Mouse (Mus musculus) telencephalon, adult 2 months (tissue): ENCODE results near the gene Btbd8.

ENCODE experiments used
- DNase-seq: peaks from one replicate; pipeline ENCODE4 v3.0.0-alpha.2; 2011; ENCODE audit warnings: low read depth, low spot score

The Btbd8 gene

DNA sequence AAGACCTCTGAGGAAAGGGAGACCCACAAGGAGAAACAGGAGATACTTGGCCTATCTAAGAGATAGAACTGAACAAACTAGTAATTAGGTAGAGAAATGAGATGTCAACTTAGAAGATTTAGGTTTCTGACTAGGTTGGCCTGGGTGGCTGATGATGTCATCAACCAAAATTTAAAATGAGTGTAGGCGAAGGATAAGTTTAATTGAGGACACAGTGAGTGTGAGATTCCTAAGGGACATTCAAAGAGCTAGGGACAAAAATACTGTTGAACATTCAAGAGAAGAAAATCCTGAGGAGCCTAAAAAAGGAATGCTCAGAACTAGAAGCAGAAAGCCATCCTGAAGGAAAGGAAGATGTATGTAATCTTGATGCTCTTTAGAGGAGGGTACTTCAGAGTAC is 78.3 kb downstream of the Btbd8 start:
- peak; percentile 61 for DNase-seq

DNA sequence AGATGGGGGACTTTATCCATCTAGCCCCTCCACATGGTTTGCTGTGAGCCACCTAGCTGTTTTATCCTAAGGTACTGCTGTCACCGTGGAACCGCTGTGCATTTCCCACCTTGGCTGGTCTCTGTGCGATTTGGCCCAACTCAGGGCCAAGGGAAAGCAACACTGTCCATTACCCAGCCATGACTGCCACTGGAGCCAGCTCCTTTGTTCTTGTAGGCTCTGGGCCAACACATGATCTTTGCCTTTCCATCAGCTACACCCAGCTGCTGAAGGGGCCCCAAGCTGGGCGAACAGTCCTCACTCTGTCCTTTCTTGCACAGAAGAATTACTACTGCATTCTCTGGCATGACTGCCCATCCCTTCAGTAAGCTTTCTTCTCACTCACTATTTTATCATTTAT is 80.8 kb downstream of the Btbd8 start:
- no peak for DNase-seq

DNA sequence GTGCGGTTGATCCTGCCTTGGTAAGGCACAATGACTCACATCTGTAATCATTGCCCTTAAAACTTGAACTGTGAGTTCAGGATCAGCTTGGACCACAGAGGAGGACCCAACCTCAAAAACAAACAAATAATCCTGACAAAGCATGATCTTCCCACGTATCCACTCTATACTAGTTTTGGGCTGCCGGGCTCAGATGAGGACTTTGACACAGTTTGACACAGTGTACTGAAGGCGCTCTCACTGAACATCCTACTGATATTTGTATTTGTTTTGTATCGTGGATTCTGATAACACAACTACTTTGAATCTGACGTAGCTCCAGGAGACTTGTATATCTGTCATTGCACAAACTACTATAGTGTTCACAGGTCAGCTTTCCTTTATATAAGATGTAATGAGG is 83.6 kb downstream of the Btbd8 start:
- DNase-seq = no peak

DNA sequence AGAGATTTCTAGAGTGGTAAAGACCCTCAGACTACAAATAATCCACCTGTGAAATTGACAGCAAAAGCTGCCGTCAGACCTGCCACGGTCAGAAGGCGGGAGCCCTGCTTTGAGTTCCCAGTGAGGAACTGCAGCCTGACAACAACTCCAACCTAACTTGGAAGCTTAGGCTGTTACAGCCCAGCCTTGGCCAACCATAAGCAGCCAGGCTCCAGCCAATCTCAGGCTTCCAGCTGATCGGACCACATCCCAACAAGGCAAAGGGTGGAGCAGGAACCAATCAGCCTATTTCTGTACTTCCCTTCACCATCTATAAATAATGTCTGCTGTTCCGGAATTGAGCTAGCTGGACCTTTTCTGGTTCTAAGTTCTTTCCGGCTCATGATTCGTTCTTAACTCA is 84.1 kb downstream of the Btbd8 start:
- peak; percentile 91 for DNase-seq

DNA sequence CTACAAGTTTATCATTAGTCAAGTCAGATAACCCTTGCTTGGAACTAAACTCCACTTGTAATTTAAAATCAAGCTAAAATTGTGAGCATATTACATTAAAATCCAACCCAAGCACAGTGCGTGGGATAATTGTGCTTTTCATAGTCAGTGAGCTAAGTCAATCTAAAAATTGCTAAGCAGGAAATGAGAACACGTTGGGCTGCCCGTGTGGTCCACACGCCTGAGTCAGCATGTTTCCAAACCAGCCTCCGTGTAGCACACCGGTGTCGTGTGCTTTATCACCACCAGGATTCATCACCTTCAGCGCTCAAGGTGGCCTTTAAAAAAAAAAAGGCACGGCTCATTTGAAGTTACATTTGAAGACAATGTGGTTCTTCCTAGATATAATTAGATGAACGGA is 86.5 kb downstream of the Btbd8 start:
- peak; percentile 88 for DNase-seq

DNA sequence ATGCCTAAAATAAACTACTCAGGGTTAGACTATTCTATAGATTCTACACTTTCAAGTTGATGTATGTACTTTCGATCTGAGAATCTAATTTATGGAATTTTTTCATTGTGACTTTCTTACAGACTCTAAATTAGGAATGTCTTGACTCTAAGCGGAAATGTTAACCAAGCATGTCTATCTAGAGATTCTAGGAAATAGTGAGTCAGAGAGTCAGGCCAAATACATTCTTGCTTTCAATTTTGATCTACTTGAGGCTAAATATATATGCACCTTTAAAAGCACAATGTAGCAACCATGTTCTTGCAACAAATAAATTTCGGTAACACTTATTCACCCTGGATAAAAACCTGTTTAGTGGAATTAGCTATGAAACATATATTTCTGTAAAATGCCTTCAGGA is 91.1 kb downstream of the Btbd8 start:
- DNase-seq = no peak

DNA sequence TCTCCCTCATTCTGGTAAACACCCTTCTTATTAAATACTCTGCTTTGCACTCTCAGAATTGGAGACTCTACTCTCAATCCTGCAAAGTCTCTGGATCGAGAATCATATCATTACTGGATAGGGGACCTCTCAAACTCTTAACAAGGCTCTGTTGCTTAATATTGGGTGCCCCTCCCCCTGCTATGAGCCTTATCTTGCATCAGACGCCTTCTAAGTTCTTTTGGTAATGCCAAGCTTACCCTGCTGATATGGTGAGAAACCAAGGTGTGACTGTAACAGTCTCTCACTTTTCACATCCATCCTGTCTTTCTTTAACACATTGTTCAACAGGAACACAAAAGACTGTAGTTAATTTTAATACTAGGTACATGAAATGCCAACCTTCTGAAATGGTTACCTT is 95.8 kb downstream of the Btbd8 start:
- no peak for DNase-seq

DNA sequence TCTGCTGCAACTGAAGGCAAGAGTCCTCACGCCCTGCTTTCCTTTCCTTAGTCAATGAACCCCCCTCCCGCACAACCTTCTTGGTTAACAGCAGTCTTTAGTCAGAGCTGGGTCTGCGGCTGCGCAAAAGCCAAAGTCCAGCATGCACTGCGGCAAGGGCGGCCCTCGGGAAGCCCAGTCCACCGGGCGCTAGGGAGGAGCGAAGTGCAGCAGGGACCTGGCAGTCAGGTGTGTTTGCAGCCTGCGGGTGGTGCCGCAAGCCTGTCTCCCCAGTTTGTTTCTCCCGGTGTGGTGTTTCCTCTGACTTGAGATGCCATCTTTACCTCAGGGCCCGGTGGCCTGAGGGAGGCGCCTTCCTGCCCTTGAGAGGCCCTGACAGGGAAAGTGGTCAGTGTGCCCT is 96.8 kb downstream of the Btbd8 start, which contains the start of gene 1700028K03Rik:
1700028K03Rik (plus strand) TSS at position 129 of the 400 bp plus-strand sequence.
- DNase-seq = no peak

DNA sequence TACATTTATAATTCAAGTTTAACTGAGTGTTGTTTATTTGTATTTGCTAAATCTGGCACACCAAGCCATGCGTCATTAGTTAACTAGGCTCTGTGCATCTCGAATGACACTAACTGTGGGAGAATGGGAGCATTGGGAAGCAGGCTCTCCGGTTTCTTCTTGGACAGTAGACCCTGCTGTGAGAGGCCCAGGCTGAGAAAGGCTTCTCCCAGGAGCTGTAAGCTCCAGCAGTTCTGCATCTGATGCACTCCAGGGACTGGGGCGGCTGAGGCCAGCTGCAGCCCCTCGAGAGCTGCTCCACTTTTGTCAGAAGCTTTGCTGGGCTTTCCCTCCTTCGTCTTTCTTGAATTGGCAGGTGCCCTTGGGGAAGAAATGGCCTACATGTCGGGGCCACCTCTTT is 103.9 kb downstream of the Btbd8 start:
- no peak for DNase-seq

DNA sequence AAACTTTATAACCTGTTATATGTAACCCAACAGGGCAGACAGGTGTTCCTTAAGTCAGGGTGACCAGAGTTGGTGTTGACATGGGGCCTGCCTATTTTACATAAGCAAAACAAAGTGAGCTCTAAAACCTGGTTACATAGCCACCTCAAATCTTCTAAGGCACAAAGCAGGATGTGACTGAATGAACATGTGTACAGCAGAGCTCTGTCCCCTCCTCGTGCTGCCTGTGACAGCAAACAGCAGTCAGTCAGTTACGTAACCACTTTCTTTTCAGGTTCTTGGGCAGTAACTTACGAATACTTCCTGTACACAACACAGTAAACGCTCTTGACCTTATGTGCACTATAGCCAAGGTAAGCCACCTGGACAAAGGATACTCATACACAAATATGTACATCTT is 108.1 kb downstream of the Btbd8 start:
- no peak for DNase-seq

DNA sequence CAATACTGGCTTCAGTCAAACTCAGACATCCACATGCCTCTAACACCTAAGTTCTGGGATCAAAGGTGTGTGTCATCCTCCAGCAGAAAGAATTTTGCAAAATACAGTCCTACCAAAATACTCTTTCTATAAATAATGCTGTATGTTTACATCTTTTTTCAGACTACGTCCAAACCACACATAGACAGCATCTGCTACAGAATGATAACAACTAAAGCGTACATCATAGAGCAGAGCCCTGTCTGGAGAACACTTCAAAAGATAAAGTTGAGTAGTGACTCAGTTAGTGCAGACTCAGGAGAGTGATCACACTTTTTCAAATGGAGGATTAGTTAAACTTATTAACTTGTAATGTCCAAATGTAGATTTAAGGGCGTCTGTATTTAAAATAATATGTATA is 110.2 kb downstream of the Btbd8 start:
- DNase-seq = no peak

DNA sequence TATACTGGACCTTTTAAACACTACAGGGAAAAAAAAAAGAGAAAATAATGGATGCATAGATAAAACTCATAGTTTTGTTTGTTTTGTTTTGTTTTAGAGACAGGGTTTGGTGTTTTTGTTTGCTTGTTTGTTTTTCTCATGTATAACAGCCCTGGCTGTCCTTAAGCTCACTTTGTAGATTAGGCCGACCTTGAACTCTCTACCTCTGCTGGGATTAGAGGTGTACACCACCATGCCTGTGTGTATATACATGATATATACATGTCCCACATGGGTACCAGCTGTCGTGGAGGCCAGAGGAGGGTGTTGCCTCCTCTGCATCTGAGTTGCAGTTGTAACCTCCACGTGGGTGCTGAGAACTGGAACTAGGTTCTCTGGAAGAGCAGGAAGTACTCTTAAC is 110.6 kb downstream of the Btbd8 start:
- DNase-seq = no peak

DNA sequence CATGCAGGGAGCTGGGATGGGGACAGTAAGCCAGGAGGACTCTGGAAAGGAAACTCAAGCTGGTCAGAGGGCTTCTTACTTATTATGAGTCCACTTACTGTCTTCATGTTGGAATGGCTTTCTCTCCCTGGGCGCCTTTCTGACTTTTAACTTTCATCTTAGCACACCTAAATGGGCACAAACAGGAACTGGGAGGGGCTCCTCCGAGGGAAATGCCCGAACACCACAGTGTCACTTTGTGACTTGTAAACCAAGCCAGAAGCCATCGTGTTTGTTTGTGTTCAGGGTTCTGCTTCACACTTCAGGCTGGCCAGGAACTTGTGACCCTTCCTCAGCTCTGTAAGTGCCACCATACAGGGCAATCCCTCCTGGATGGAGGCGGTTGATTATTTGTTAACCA is 116.5 kb downstream of the Btbd8 start:
- no peak for DNase-seq

DNA sequence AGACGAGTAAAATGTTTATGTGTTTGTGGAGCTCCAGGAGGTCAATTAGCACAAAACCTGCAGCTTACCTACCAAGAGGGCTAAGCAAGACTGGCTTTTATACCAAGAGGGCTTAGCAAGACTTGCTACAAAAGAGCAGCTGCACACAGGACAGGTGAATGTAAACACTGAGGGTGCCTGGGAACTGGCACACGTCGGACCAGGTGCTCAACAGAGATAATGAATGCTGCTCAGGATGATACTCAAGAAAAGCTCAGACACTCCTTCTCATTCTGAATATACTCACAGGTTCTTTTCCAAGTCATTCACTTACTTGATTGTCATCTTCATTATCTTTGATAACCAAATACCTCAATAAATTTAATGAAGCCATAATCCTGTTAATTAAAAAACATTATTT is 119.2 kb downstream of the Btbd8 start:
- DNase-seq = no peak
